ENCODE assay signal across 9 mouse cellular contexts in genomic region chr6:31176368-31176767, GRCm38 (mm10).
A peak's percentile ranks its signal among the peaks of the same experiment; 100 is the strongest.
DNase-seq lines count a peak whose midpoint lies in the region; ATAC-seq and TF ChIP-seq lines count a peak whose summit lies in the region.
"Had no signal": no experiment of that assay in that cellular context is flagged by ENCODE, and none has a peak within 500 bp of the region (broad histone marks: within the 10 kb centered on the region; RNA-seq: fewer than 3 reads in every experiment).

No protein-coding gene starts in this region.

- TF ChIP-seq CTCF in lung, embryonic 14.5 days (IDR thresholded peaks at IDR 0.05; ENCODE audit: low read depth) = peak; percentile 80

- no peak overlapping the region for H3K4me3 ChIP-seq in forebrain, embryonic 15.5 days
- H3K4me3 ChIP-seq in forebrain, embryonic 13.5 days = no peak overlapping the region
- no peak overlapping the region for H3K4me3 ChIP-seq in lung, embryonic 14.5 days (ENCODE audit: low read depth, low read length)
- H3K4me3 ChIP-seq in brown adipose tissue, adult 24 weeks (ENCODE audit: insufficient read depth, low read depth, low read length) = no peak overlapping the region
- H3K4me3 ChIP-seq in megakaryocyte, embryonic 14.5 days (replicated peaks) = peak overlapping the region; percentile 77
- H3K4me3 ChIP-seq: hindbrain, embryonic 15.5 days had no signal

- H3K27ac ChIP-seq in forebrain, embryonic 15.5 days (replicated peaks) = no peak overlapping the region
- H3K27ac ChIP-seq in forebrain, embryonic 13.5 days = no peak overlapping the region
- H3K27ac ChIP-seq in lung, embryonic 14.5 days (ENCODE audit: low read depth) = no peak overlapping the region
- 0 out of 2 replicates have a peak overlapping the region, but pooled peaks have one; percentile 35 for H3K27ac ChIP-seq in brown adipose tissue, adult 24 weeks (replicated peaks; ENCODE audit: low read depth, low read length)
- H3K27ac ChIP-seq: hindbrain, embryonic 15.5 days had no signal

- 0 out of 2 replicates have a peak, but pooled peaks have one; percentile 38 for ATAC-seq in forebrain, embryonic 15.5 days (replicated peaks)
- ATAC-seq in forebrain, embryonic 13.5 days = no peak
- no peak for ATAC-seq in lung, embryonic 14.5 days (ENCODE audit: insufficient read depth)

- peaks cover 10% of the 10 kb centered on the region for H3K4me1 ChIP-seq in forebrain, embryonic 15.5 days
- H3K4me1 ChIP-seq in forebrain, embryonic 13.5 days = peaks cover 7% of the 10 kb centered on the region
- no peaks in the 10 kb centered on the region for H3K4me1 ChIP-seq in lung, embryonic 14.5 days (ENCODE audit: insufficient read depth)
- peaks cover 10% of the 10 kb centered on the region for H3K4me1 ChIP-seq in brown adipose tissue, adult 24 weeks (ENCODE audit: control insufficient read depth, insufficient read depth, insufficient read length, low read length)
- H3K4me1 ChIP-seq in megakaryocyte, embryonic 14.5 days = peaks cover 87% of the 10 kb centered on the region
- H3K4me1 ChIP-seq: hindbrain, embryonic 15.5 days had no signal

- no peaks in the 10 kb centered on the region for H3K36me3 ChIP-seq in forebrain, embryonic 15.5 days
- no peaks in the 10 kb centered on the region for H3K36me3 ChIP-seq in forebrain, embryonic 13.5 days (ENCODE audit: poor library complexity, severe bottlenecking)
- H3K36me3 ChIP-seq in lung, embryonic 14.5 days (ENCODE audit: insufficient read depth) = no peaks in the 10 kb centered on the region
- H3K36me3 ChIP-seq in megakaryocyte, embryonic 14.5 days (replicated peaks; ENCODE audit: low read length) = peaks cover 75% of the 10 kb centered on the region
- H3K36me3 ChIP-seq: hindbrain, embryonic 15.5 days had no signal

- H3K9me3 ChIP-seq in forebrain, embryonic 15.5 days = no peaks in the 10 kb centered on the region
- no peaks in the 10 kb centered on the region for H3K9me3 ChIP-seq in forebrain, embryonic 13.5 days (replicated peaks)
- no peaks in the 10 kb centered on the region for H3K9me3 ChIP-seq in lung, embryonic 14.5 days (ENCODE audit: low read depth, low read length)
- H3K9me3 ChIP-seq in megakaryocyte, embryonic 14.5 days = no peaks in the 10 kb centered on the region
- H3K9me3 ChIP-seq: hindbrain, embryonic 15.5 days had no signal

- no peak overlapping the region for H3K4me2 ChIP-seq in forebrain, embryonic 15.5 days (replicated peaks)
- no peak overlapping the region for H3K4me2 ChIP-seq in forebrain, embryonic 13.5 days
- no peak overlapping the region for H3K4me2 ChIP-seq in lung, embryonic 14.5 days
- H3K4me2 ChIP-seq: hindbrain, embryonic 15.5 days had no signal

- H3K9ac ChIP-seq in forebrain, embryonic 15.5 days (replicated peaks) = no peak overlapping the region
- no peak overlapping the region for H3K9ac ChIP-seq in forebrain, embryonic 13.5 days
- no peak overlapping the region for H3K9ac ChIP-seq in lung, embryonic 14.5 days
- H3K9ac ChIP-seq: hindbrain, embryonic 15.5 days had no signal

- DNase-seq in lung, embryonic 14.5 days = peak; percentile 73
- no peak for DNase-seq in lung, adult 18-20 months
- DNase-seq in ovary, postnatal 10 days (ENCODE audit: low spot score) = no peak
- no peak for DNase-seq in ovary, postnatal 36 days (ENCODE audit: low spot score)

- 74% methylated on average over 8 of the region's 8 CpGs for WGBS in forebrain, embryonic 15.5 days
- 80% methylated on average over 8 of the region's 8 CpGs for WGBS in forebrain, embryonic 13.5 days
- 80% methylated on average over 8 of the region's 8 CpGs for WGBS in lung, embryonic 14.5 days

- no peaks in the 10 kb centered on the region for H3K27me3 ChIP-seq in forebrain, embryonic 15.5 days
- no peaks in the 10 kb centered on the region for H3K27me3 ChIP-seq in forebrain, embryonic 13.5 days
- H3K27me3 ChIP-seq in lung, embryonic 14.5 days (ENCODE audit: insufficient read depth, low read length) = no peaks in the 10 kb centered on the region
- H3K27me3 ChIP-seq in megakaryocyte, embryonic 14.5 days (replicated peaks) = no peaks in the 10 kb centered on the region
- H3K27me3 ChIP-seq: hindbrain, embryonic 15.5 days had no signal
